Mouse (Mus musculus) urinary bladder, postnatal 10 days (tissue): ENCODE data around the gene Pafah1b3.
"Not testable (repeated sequence)": the region's sequence is repeated elsewhere in the genome, so short reads cannot be mapped to it uniquely, and the experiment has no call there.

Experiments used
- DNase-seq: peaks from one replicate; pipeline ENCODE4 v3.0.0; 2022; ENCODE audit warnings: low spot score

Pafah1b3 gene

DNA sequence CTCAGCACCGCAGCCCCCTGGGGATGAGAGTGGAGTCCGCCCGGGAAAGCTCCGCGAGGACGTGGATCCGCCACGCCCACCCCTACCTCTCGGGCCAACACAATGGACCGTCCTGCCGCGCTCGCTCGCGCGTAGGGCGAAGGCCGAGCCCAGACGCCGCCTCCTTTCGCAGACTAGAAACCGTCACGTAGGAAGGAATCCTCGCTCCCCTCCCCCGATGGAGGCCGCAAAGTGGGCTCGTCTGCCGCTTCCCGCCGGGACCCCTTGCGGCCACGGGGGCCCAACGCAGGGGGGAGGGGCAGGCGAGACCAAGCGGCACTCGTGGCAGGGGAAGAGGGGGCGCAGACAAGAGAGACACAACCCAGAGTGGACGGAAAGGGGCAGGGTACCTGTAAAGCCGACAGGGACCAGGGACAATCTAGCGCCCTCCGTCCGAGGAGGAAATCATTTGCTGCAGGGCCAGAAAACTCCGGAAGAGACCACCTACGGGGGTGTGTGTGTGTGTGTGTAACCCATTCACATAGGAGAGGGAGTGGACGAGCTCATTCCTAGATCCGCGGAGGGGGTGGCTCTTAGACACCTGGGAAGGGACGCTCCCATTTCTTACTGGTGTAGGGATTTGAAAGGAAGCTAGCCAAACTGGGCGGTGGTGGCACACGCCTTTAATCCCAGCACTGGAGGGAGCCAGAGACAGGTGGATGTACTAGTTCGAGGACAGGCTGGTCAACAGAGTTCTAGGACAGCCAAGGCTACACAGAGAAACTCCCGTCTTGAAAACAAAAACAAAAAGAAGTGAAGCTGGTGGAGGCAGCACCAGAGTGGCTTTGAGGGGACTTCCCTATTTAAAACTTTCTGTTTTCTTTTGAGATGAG, at the start of gene Pafah1b3:
TSS of gene Pafah1b3 (minus strand) at position 533 of the 872 bp plus-strand sequence.
- DNase-seq = no peak

DNA sequence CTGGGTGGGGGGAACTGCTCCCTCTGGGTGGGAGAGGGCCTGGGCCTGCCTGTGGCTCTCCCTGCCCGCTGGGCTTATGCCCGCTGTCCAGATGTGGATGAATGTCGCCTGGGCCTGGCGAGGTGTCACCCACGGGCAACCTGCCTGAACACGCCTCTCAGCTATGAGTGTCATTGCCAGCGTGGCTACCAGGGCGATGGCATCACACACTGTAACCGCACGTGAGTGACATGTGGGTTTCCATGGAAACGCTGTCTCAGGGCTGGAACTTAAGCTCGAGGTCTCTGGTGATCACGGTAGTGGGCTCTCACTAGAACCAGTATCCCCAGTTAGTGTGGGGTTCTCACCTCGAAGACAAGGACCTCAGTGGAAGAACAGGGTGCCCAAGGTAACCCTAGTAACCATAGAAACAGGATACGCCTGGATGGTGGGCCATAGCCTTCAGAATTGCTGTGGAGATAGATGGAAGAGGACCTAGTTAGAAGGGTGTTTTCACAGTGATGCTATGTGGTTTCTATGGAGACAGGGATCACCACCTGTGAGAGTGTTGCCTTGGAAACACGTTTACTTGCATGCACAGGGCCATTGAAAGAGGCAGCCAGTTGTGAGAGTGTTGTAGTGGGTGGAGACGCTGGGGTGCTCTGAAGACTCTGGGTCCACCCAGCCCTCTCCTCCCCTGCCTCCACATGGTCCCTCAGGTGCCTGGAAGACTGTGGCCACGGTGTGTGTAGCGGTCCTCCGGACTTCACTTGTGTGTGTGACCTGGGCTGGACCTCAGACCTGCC, 43.4 kb upstream of the Pafah1b3 start:
- no peak for DNase-seq

DNA sequence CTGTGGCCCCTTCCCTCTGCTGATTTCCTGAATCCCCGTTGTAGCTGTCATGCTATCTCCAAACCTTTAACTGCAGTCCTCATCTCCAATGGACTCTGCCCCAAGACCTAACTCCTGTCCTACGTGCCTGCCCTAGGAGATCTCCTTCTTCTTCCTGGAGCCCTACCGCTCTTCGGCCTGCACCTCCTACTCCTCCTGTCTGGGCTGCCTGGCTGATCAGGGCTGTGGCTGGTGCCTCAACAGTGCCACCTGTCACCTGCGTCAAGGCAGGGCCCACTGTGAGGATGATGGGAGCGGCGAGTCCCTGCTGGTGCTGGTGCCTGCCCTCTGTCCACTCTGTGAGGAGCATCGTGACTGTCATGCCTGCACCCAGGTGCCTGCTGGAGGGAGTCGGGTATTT, 41.5 kb upstream of the Pafah1b3 start:
- DNase-seq = no peak

DNA sequence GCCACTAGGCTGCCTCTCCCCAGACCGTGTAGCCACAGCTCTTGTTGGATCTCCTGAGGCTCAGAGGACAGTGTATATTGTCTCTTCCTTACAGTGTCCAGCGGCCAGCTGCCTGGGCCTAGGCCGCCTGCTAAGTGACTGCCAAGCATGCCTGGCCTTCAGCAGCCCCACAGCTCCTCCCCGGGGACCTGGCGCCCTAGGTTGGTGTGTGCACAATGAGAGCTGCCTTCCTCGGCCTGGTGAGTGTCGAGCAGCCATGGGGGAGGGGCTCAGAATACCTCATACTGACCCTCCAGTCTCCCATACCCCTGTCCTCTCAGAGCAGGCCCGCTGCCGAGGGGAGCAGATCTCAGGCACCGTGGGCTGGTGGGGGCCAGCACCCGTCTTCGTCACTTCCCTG, 36.7 kb upstream of the Pafah1b3 start:
- DNase-seq = no peak

DNA sequence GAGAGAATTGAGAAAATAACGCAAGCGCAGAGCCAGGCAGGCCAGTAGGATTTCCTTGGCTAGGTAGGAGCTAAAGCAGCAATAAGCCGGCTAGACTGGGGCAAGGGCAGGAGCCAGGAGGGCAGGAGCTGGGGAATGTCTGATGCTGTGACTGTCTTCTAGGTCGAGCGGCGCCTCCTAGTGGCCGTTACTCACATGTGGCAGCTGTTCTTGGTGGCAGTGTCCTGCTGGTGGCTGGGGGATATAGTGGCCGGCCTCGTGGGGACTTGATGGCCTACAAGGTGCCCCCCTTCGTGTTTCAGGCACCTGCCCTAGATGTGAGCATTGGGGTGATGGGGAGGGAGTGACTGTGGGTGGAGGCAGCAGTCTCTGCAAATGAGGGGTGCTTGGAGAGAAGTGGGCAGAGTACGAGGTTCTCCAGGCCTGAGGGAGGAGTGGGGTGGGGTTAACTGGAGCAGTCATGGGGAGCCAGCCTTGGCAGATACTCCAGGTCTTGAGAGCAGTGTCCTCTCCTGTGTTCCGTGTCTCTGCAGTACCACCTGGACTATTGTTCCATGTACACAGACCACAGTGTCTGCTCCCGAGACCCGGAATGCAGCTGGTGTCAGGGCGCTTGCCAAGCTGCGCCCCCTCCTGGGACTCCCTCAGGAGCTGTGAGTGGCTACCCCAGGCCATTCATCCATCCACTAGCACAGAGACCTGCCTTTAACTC, 36.0 kb upstream of the Pafah1b3 start:
- no peak for DNase-seq

DNA sequence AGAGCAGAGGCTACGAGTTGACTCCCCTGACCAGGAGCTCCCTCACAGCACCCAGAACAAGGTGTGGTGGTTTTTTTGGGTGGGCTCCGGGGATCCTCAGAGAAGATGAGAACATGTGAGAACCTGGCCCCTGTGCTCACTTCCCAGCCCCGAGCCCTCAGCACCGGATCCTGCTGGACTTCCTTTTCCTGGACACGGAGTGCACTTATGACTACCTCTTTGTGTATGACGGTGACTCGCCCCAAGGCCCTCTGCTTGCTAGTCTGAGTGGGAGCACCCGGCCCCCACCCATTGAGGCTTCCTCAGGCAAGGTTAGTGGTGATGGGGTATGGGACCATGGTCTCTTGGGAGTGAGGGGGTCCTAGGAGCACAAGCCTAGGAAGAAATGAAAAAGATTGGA, 28.4 kb upstream of the Pafah1b3 start:
- no peak for DNase-seq

DNA sequence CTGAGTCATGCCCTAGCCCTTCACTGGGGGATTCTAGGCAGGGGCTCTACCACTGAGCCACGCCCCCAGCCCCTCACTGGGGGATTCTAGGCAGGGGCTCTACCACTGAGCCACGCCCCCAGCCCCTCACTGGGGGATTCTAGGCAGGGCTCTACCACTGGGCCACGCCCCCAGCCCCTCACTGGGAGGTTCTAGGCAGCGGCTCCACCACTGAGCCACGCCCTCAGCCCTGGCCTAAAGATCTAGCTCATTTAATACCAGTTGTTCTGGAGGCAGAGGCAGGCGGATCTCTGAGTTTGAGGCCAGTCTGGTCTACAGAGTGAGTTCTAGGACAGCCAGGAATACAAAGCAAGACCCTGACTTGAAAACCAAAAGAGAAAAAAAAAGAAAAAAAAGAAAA, 27.6 kb upstream of the Pafah1b3 start:
- not testable (repeated sequence) for DNase-seq

DNA sequence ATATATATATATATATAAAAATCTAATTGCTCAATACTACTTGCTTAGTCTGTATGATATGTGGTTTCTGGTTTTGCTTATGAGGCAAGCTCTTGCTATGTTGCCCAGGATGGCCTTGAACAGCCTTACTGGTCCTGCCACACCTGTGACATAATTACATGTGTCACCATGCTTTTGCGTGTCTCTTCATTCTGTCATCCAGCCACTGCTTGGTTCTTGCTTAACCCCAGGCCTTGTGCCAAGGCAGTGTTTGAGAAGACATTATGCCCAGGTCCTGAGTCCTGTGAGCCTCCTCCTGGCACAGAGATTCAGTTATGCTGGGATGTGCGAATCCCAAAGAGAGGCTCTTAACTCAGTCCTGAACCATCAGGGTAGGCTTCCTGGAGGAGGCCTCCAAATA, 25.4 kb upstream of the Pafah1b3 start:
- DNase-seq = no peak

DNA sequence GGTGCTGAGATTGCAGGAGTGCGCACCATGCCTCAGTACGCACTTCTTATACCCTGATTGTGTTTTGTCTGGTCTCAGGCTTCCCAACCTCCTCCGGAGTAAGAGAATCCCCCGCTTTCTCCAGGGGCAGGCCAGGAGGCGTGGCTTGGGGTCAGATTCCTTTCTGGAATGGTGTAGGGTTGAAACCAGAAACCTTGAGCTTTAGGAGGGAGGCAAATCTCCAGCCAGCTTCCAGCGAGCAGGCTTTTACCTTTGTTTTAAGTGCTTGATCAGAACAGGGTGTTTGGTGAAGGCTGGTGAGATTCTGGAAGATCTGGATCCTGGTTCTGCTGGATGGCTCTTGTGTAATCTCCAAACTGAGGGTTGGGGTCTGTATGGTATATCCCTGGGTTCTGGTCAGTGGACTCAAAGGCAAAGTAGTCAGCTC, 24.3 kb upstream of the Pafah1b3 start:
- DNase-seq = no peak

DNA sequence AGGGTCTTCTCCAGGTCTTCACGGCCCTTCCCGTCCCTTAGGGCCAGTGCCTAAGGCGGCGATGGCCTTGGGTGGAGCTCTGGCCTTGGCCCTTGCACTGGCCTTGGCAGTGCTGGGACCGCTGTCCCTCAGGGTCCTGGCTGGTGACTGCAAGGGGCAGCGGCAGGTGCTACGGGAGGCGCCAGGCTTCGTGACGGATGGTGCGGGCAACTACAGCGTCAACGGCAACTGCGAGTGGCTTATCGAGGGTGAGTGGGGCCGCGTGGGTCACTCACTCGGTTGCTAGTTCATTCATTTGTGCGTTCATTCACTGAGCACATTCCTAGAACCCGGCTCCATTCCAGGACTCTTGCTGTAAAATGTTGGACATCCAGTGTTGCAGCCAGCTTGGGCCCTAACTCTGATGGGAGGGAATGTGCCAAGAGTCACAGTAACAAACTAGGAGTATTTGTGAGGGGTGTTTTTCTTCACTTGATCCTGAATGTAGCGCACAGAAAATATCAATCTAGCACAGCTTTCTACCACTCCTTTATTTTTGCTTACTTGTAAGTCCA, 19.7 kb upstream of the Pafah1b3 start:
- DNase-seq = no peak

DNA sequence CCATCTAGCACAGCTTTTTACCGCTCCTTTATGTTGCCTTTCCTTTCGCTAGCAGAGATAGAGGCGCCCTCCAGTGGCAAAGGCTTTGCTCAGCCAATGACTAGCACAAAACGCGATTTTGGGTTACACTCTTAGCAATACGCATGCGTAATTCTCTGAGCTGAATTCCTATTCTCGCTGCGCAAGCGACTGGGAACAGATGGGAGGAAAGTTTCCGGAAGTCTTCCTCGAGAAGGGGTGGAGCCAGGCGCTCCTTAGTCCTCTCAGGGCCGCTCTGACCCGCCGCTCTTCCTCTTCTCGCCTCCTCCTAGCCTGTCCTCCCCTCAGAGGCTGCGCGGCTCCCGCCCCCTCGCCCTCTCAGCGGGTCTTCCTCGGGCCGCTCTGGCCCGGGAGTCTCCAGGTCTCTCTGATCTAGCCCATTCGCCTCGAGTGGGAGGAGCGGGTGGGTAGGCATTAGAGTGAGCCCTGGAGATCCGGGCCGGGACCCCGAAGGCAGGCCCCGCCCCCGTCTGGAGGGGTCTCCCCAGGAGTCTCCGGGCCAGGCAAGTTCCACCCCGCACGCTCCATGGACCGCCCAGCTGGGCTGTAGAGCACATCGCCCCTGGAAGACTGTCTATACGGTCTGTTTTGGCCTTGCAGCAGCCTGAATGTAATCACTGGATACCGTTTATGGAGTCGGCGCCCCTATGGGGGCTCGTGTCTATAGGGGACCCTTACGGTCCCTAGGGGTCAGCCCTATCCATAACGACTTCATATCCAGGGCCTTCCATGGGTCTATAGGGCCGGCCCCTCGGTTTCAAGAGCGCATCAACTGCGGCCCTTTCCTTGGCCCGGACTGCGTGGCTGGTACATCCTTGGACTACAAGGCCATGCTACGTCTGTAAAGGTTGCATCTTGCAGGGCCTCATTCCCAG, 19.0 kb upstream of the Pafah1b3 start, which contains the start of gene Megf8:
TSS of gene Megf8 (plus strand) at position 633 of the 914 bp plus-strand sequence.
- DNase-seq = peak; percentile 78

DNA sequence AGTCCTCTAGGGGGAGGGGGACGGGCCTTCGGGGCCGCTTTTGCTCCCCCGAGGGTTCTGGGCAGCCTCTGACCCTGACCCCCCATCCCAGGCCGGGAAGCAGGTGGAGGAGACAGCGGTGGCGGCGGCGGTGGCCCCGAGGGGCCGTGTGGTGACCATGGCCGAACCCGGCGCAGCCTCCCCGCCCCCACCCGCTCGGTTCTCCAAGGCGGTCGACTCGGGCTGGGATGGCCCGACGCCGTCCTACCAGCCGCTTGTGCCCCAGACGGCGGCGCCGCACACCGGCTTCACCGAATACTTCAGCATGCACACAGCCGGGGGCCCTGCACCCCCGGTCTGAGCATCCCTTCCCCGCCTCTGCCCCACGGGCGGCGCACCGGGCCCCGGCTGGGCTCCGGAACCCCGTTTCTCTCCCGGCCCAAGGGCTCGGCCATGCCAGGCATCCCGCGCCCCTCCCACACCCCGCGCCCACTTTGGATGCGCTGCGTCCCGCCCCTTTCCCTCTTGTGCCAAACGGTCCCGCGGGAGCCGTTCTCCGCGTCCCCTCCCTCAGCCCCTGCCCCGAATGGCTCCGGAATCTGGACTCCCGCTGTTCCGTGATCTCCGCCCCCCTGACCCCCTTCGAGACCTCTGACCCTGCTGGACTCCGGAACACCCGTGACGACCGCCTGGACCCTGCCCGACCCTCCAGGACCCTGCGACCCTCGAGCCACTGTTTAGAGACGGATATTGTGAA, 17.7 kb upstream of the Pafah1b3 start:
- DNase-seq = no peak

DNA sequence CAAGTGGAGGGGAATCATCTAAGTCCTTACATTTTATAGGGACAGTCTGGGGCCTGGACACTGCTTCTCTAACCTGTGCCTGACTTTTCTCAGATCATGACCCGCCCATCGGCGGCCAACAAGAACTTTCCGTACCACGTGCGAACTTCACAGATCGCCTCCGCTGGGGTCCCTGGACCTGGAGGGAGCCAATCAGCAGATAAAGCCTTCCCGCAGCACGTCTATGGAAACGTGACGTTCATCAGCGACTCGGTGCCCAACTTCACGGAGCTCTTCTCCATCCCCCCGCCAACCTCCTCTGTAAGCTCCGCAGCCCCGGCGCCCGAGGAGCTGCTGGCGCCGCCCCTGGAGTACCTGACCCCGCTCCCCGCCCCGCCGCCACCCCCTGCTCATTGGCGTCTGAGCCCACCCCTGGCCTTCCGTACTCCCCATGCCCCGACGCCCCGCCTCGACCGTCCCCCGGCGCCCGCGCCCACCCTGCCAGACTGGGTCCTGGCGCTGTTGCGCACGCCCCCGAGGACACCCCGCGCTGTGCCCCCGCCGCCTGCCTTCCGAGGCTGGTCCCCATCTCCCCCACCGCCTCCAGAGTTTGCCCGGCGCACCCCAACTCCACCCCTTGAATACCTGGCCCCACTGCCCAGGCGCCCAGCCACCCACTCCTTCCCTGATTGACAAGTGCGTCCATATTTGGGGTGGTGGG, 17.0 kb upstream of the Pafah1b3 start:
- no peak for DNase-seq

DNA sequence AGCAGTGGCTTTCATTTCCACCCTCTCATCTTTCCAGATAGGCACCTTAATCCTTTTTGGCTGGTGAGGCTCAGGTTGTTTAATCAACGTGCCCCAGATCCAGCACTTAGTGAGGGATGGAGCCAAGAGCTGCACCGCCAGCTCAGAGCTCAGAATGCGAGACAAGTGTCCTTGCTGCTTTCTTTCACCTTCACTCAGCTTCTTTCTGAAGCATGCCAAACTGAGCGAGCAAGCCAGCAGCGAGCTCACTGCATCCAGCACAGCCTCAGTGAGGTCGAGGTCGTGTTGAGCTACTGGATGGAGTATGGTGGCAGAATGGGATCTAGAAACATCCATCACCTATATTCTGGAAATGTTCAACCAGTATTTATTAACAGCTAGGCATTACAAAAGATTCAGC, 15.5 kb upstream of the Pafah1b3 start:
- DNase-seq = no peak

DNA sequence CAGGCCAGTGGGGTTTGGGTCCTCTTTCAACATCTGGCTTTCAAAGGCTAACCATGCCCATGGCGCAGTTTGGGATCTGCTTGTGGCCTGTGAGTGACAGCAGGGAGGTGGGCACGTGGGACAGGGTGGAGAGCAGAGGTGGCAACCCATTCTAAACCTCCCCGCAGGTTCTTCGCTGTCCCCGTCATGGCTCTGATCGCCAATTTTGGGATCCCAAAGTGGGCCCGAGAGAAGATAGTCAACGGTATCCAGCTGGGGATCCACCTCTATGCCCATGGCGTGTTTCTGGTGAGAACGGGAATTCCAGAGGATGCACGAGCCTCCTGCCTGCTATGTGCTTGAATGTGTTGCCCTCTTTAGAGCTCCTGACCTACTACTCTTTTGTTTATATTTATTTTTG, 13.4 kb upstream of the Pafah1b3 start:
- DNase-seq = no peak

DNA sequence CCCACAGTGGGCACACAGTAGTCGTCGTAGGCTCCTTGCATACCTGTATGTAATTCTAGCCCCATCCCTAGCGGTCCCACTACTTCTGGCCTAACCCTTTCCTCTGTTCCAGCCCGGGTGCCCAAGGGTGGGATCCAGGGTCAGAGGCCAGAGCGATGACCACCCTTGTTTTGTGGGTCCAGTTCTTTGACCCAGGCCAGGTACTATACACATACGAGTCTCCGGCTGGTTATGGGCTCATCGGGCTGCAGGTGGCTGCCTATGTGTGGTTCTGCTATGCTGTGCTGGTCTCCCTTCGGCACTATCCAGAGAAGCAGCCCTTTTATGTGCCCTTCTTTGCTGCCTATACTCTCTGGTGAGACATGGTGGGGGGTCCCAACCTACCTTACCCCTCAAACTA, 11.6 kb upstream of the Pafah1b3 start:
- no peak for DNase-seq

DNA sequence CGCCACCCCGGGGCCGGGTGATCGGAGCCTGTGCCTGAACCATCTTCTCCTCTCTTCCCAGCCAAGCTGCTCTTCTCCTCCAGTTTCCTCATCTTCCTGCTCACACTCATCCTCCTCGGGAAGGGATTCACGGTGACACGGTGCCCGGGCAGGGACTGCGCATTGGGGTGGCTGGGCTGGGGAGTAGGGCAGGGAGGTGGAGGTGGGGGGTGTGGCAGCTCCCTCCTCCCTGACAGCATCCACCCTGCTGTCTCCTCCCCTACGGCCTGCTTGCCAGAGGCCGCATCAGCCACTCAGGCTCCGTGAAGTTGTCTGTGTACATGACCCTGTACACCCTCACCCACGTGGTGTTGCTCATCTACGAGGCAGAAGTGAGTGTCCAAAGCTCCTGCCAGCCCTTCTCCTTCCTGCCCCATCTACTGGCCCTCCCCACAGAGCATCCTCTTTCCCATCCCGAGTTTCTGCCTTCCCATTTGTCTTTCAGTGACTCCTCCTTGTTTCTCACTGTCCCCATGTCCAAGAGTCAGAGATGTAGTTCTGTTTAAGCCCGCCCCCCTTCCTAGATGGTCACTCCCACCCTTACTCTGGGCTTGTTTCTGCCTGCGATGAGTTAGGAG, 11.0 kb upstream of the Pafah1b3 start:
- no peak for DNase-seq

DNA sequence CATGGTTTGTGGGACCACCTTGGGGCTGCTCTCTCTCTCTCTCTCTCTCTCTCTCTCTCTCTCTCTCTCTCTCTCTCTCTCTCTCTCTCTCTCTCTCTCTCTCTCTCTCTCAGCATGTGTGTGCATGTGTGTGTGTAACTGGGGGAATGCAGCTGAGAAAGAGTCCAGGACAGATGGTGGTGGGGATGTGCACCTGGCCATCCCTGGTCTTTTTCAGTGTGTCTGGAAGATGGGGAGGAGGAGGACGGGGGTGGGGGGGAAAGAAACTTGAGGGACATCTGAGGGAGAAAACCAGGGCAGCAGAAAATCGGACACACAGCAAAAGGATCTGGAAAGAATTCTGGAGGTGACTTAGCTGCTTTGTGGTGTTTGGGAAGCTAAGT, 8.8 kb upstream of the Pafah1b3 start:
- DNase-seq = no peak

DNA sequence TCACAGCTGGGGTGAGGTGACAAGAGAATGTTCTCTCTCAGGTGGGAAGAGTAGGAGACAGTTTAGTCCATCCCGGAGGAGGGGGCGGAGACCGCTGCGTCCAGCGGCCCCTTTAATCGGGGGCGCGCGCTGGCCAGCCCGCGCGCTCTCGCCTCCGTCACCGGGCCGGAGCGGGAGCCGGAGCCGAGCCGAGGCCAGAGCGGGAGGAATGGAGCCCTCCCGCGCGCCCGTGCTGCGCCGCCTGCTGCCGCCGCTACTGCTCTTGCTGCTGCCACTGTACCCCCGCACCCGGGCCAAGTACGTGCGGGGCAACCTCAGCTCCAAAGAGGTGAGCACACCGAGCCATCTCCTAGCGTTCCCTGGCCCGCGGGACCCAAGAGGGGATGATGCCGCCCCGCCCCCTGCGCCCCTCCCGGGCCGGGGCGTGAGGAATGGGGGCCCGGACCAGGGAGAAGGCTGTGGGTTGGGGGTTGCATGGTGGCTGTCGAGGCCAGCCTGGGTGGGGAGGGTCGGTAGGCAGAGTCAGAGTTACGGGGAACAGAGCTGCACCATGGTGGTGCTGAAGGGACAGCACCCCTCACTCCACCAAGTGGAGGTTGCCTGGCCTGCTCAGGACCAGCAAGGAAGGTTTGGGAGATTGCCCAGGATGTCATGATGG, 8.3 kb upstream of the Pafah1b3 start, which contains the start of gene Tmem145:
TSS of gene Tmem145 (plus strand) at position 151 of the 658 bp plus-strand sequence.
- no peak for DNase-seq
